ENCODE assay signal across 9 mouse cellular contexts in the genomic region with DNA sequence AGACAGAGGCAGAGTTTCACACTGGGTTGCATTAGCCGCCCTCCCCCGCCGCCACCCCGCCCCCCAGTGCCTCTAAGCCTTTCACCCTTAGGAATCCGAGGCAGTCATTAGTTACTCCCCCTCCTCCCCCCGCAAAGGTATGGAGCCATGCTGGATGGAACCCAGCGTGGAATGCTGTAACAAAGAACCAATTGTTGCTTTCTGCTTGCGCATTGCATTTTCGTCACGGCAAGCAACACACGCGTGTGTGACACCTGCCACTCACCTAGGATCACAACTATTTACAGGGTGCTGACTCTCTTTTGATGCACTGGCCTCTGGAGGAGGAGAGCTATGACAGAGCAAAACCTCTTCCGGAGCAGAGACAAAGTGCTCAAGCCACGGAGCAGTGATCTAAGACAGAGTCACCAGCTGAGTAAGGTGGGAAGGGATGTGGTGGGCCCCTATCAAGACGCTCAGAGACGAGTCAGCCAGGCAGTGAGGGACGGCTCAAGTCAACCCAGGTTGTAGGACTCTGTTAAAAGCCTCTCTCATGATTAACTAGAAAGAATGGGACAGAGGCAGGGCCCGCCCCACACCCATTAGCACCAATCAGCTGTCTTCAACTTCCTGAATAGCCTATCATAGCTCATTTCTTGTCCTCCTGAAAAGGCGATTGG. TPM values are rescaled to one million over a fixed set of nuclear protein-coding genes. Genes with fewer than 3 reads are reported as not detected.
DNase-seq lines count a peak whose midpoint lies in the region; ATAC-seq and TF ChIP-seq lines count a peak whose summit lies in the region.
"Had no signal": no experiment of that assay in that cellular context is flagged by ENCODE, and none has a peak within 500 bp of the region (broad histone marks: within the 10 kb centered on the region; RNA-seq: fewer than 3 reads in every experiment).

No protein-coding gene starts in this region.

- H3K4me2 ChIP-seq in forebrain, embryonic 13.5 days: peak overlapping the region; percentile 86
- peak overlapping the region; percentile 76 for H3K4me2 ChIP-seq in lung, embryonic 16.5 days (ENCODE audit: low read depth, low read length)

- no peaks in the 10 kb centered on the region for H3K9me3 ChIP-seq in G1E (replicated peaks)
- no peaks in the 10 kb centered on the region for H3K9me3 ChIP-seq in forebrain, embryonic 13.5 days (replicated peaks)
- no peaks in the 10 kb centered on the region for H3K9me3 ChIP-seq in lung, embryonic 16.5 days (ENCODE audit: control insufficient read depth, low read length)

- H3K4me1 ChIP-seq in G1E (ENCODE audit: insufficient read depth, low read depth, low read length): peaks cover 19% of the 10 kb centered on the region
- H3K4me1 ChIP-seq in forebrain, embryonic 13.5 days: peaks cover 13% of the 10 kb centered on the region
- H3K4me1 ChIP-seq in lung, embryonic 16.5 days (replicated peaks; ENCODE audit: control insufficient read depth, insufficient read depth, low read length): peaks cover 12% of the 10 kb centered on the region; the same call in 1 of the 2 replicates

- peaks cover 18% of the 10 kb centered on the region for H3K27me3 ChIP-seq in G1E (ENCODE audit: insufficient read depth, low read length)
- H3K27me3 ChIP-seq in forebrain, embryonic 13.5 days: 0 out of 2 replicates have a peak, but pooled peaks cover 5% of the 10 kb centered on the region
- no peaks in the 10 kb centered on the region for H3K27me3 ChIP-seq in lung, embryonic 16.5 days (ENCODE audit: control insufficient read depth, insufficient read depth, low read depth, low read length)

- no peak for TF ChIP-seq CTCF in G1E (IDR thresholded peaks at IDR 0.05; ENCODE audit: low read depth, low read length)
- TF ChIP-seq CTCF in layer of hippocampus, adult 2 months (conservative IDR thresholded peaks at IDR 0.05): no peak

- no peaks in the 10 kb centered on the region for H3K36me3 ChIP-seq in G1E (replicated peaks)
- H3K36me3 ChIP-seq in forebrain, embryonic 13.5 days (ENCODE audit: poor library complexity, severe bottlenecking): no peaks in the 10 kb centered on the region
- no peaks in the 10 kb centered on the region for H3K36me3 ChIP-seq in lung, embryonic 16.5 days (ENCODE audit: control insufficient read depth, insufficient read depth, low read length)

- DNase-seq in G1E (ENCODE audit: low spot score): peak; percentile 41
- peak; percentile 57 for DNase-seq in cerebellum, adult 11 months
- DNase-seq in heart, postnatal 4 days: peak; percentile 80
- DNase-seq in layer of hippocampus, adult 2 months (ENCODE audit: low spot score in 2 of 2): peak; percentile 52 to 53
- DNase-seq in testis, postnatal 14 days (ENCODE audit: low spot score): peak; percentile 64

- peak overlapping the region; percentile 24; the same call in 1 of the 2 replicates for H3K4me3 ChIP-seq in G1E (ENCODE audit: low read depth, low read length)
- peak overlapping the region; percentile 44 for H3K4me3 ChIP-seq in forebrain, embryonic 13.5 days
- H3K4me3 ChIP-seq in layer of hippocampus, adult 2 months: peak overlapping the region; percentile 43
- peak overlapping the region; percentile 48 for H3K4me3 ChIP-seq in lung, embryonic 16.5 days (ENCODE audit: low read length)

- under 1% methylated on average over 19 of the region's 19 CpGs for WGBS in forebrain, embryonic 13.5 days
- WGBS in lung, embryonic 16.5 days: 2% methylated on average over 19 of the region's 19 CpGs

- H3K9ac ChIP-seq in forebrain, embryonic 13.5 days: peak overlapping the region; percentile 57
- peak overlapping the region; percentile 63 for H3K9ac ChIP-seq in lung, embryonic 16.5 days (ENCODE audit: low read length)

- peak; percentile 91 for ATAC-seq in G1E (ENCODE audit: extremely low read depth, insufficient number of reproducible peaks, low FRiP score, poor library complexity, severe bottlenecking)
- ATAC-seq in forebrain, embryonic 13.5 days: peak; percentile 97
- peak; percentile 94 for ATAC-seq in lung, embryonic 16.5 days (ENCODE audit: low read depth)
- ATAC-seq in neutrophil, adult 5-6 weeks (ENCODE audit: extremely low read depth, insufficient number of reproducible peaks, low FRiP score, poor library complexity, severe bottlenecking): peak; percentile 27

- peak overlapping the region; percentile 40 for H3K27ac ChIP-seq in forebrain, embryonic 13.5 days
- no peak overlapping the region for H3K27ac ChIP-seq in layer of hippocampus, adult 2 months
- H3K27ac ChIP-seq in lung, embryonic 16.5 days (ENCODE audit: low read length): peak overlapping the region; percentile 87

RNA-seq across cellular contexts. Expression of gene Smndc1, which starts 30.7 kb away (rescaled TPM):
- total RNA-seq in G1E (2014; fragmentation: Nextera tagmentation) (96.5 and 105 TPM in 2 replicates), G1E (2017) (44.9 and 47.7 TPM in 2 replicates)
- polyA plus RNA-seq in G1E (2012): 181 and 267 TPM in 2 replicates
- 48.7 and 50.9 TPM in 2 replicates for polyA plus RNA-seq in forebrain, embryonic 13.5 days (2015; fragmentation: Nextera tagmentation; extraction: Ambion mirVana)
- total RNA-seq in heart, postnatal 4 days (2021): 10 to 100 TPM; 43.2 to 48.2 TPM
- total RNA-seq in layer of hippocampus, adult 2 months (2021): 10 to 100 TPM; 39.9 to 40.7 TPM
- polyA plus RNA-seq in lung, embryonic 16.5 days (2015; fragmentation: Nextera tagmentation; extraction: Ambion mirVana): 35.5 and 42.3 TPM in 2 replicates
- 41.6 and 45.5 TPM in 2 replicates for total RNA-seq in neutrophil, adult 5-6 weeks (2017)

RNA-seq across cellular contexts. Expression of gene Gm10197, which starts 49.5 kb away (rescaled TPM):
- total RNA-seq in G1E (2014; fragmentation: Nextera tagmentation) (not detected in 2 replicates), G1E (2017) (6.6 TPM in 1 of 2 replicates, not detected in the other)
- polyA plus RNA-seq in G1E (2012): not detected in 2 replicates
- not detected in 2 replicates for polyA plus RNA-seq in forebrain, embryonic 13.5 days (2015; fragmentation: Nextera tagmentation; extraction: Ambion mirVana)
- not detected for total RNA-seq in heart, postnatal 4 days (2021)
- not detected for total RNA-seq in layer of hippocampus, adult 2 months (2021)
- polyA plus RNA-seq in lung, embryonic 16.5 days (2015; fragmentation: Nextera tagmentation; extraction: Ambion mirVana): 3.8 TPM in 1 of 2 replicates, not detected in the other
- not detected in 2 replicates for total RNA-seq in neutrophil, adult 5-6 weeks (2017)
- total RNA-seq: layer of hippocampus, adult 8-10 months had no signal

Comparison
In these comparisons a context has a peak if more than half of its experiments do, and no peak if none do; other contexts are left out.
1. ATAC-seq: peak in every context shown above with its lines; median percentile 97 in forebrain, embryonic 13.5 days; 94 in lung, embryonic 16.5 days; 91 in G1E; 27 in neutrophil, adult 5-6 weeks.